Mouse (Mus musculus): ENCODE measurements around the gene Mettl7b.

GRCm38 (mm10) chr10:128977522-128978114 lies 16.8 kb upstream of the Mettl7b start:
- no peak for TF ChIP-seq POLR2A (IDR thresholded peaks at IDR 0.05; ENCODE audit: control insufficient read depth, extremely low read depth, insufficient read depth, low read length, poor library complexity)
- no peak for TF ChIP-seq CTCF (IDR thresholded peaks at IDR 0.05; ENCODE audit: borderline replicate concordance, control insufficient read depth, extremely low read depth, insufficient read depth, low read length, poor library complexity)

All from thymus, adult 2 months (tissue).